10 mouse cellular contexts compared by ENCODE assay signal in genomic region chr1:136948127-136948422, GRCm38 (mm10). TPM values are rescaled to one million over a fixed set of nuclear protein-coding genes. Genes with fewer than 3 reads are reported as not detected.
DNase-seq lines count a peak whose midpoint lies in the region; ATAC-seq and TF ChIP-seq lines count a peak whose summit lies in the region.
"Had no signal": no experiment of that assay in that cellular context is flagged by ENCODE, and none has a peak within 500 bp of the region (broad histone marks: within the 10 kb centered on the region; RNA-seq: fewer than 3 reads in every experiment).

No protein-coding gene starts in this region.

- ATAC-seq in kidney, embryonic 15.5 days (replicated peaks; ENCODE audit: low FRiP score): 0 out of 2 replicates have a peak, but pooled peaks have one; percentile 4
- no peak for ATAC-seq in embryonic facial prominence, embryonic 15.5 days (ENCODE audit: insufficient number of reproducible peaks, low FRiP score, low TSS enrichment, low read depth)
- no peak for ATAC-seq in intestine, embryonic 15.5 days
- ATAC-seq in midbrain, postnatal 0 days (ENCODE audit: low FRiP score): no peak

- H3K4me1 ChIP-seq in kidney, embryonic 15.5 days: peaks cover 49% of the 10 kb centered on the region
- peaks cover 38% of the 10 kb centered on the region for H3K4me1 ChIP-seq in embryonic facial prominence, embryonic 15.5 days
- H3K4me1 ChIP-seq in intestine, embryonic 15.5 days (replicated peaks): peaks cover 17% of the 10 kb centered on the region
- peaks cover 9% of the 10 kb centered on the region; the same call in 1 of the 2 replicates for H3K4me1 ChIP-seq in midbrain, postnatal 0 days (ENCODE audit: insufficient read depth, low read length)

- H3K4me2 ChIP-seq in kidney, embryonic 15.5 days: peak overlapping the region; percentile 84
- H3K4me2 ChIP-seq in embryonic facial prominence, embryonic 15.5 days (replicated peaks): peak overlapping the region; percentile 91
- H3K4me2 ChIP-seq in intestine, embryonic 15.5 days (replicated peaks): peak overlapping the region; percentile 85
- peak overlapping the region; percentile 85 for H3K4me2 ChIP-seq in midbrain, postnatal 0 days (ENCODE audit: low read depth, low read length, poor library complexity, severe bottlenecking)

- TF ChIP-seq CTCF in midbrain, postnatal 0 days (IDR thresholded peaks at IDR 0.05): no peak

- H3K9me3 ChIP-seq in kidney, embryonic 15.5 days (replicated peaks): no peaks in the 10 kb centered on the region; the same call in 1 of the 2 replicates
- H3K9me3 ChIP-seq in embryonic facial prominence, embryonic 15.5 days (replicated peaks): no peaks in the 10 kb centered on the region
- no peaks in the 10 kb centered on the region for H3K9me3 ChIP-seq in intestine, embryonic 15.5 days
- H3K9me3 ChIP-seq in midbrain, postnatal 0 days (ENCODE audit: low read length): 0 out of 2 replicates have a peak, but pooled peaks cover 3% of the 10 kb centered on the region

- peaks cover 97% of the 10 kb centered on the region for H3K27me3 ChIP-seq in kidney, embryonic 15.5 days
- peaks cover 92% of the 10 kb centered on the region for H3K27me3 ChIP-seq in embryonic facial prominence, embryonic 15.5 days
- H3K27me3 ChIP-seq in intestine, embryonic 15.5 days (replicated peaks): peaks cover 32% of the 10 kb centered on the region
- H3K27me3 ChIP-seq in midbrain, postnatal 0 days (ENCODE audit: insufficient read depth, low read length): peaks cover 89% of the 10 kb centered on the region

- under 1% methylated on average over 7 of the region's 7 CpGs for WGBS in kidney, embryonic 15.5 days
- 2% methylated on average over 7 of the region's 7 CpGs for WGBS in embryonic facial prominence, embryonic 15.5 days
- 1% methylated on average over 7 of the region's 7 CpGs for WGBS in intestine, embryonic 15.5 days
- 2% methylated on average over 7 of the region's 7 CpGs for WGBS in midbrain, postnatal 0 days

- no peak for DNase-seq in kidney, postnatal 14 days
- no peak for DNase-seq in midbrain, postnatal 0 days (ENCODE audit: low spot score)
- no peak for DNase-seq in spleen, postnatal 10 days (ENCODE audit: low spot score in 2 of 2)
- no peak for DNase-seq in spleen, postnatal 36 days (ENCODE audit: low spot score in 2 of 2)
- DNase-seq in frontal cortex, postnatal 14 days (ENCODE audit: low spot score in 2 of 2): no peak
- DNase-seq: kidney, adult 9 months had no signal

- no peak overlapping the region; the same call in 1 of the 2 replicates for H3K9ac ChIP-seq in kidney, embryonic 15.5 days
- no peak overlapping the region for H3K9ac ChIP-seq in embryonic facial prominence, embryonic 15.5 days
- H3K9ac ChIP-seq in intestine, embryonic 15.5 days: peak overlapping the region; percentile 72
- no peak overlapping the region for H3K9ac ChIP-seq in midbrain, postnatal 0 days (replicated peaks; ENCODE audit: low read length, poor library complexity, severe bottlenecking)

- no peaks in the 10 kb centered on the region for H3K36me3 ChIP-seq in kidney, embryonic 15.5 days
- H3K36me3 ChIP-seq in embryonic facial prominence, embryonic 15.5 days: no peaks in the 10 kb centered on the region
- H3K36me3 ChIP-seq in intestine, embryonic 15.5 days: no peaks in the 10 kb centered on the region
- no peaks in the 10 kb centered on the region for H3K36me3 ChIP-seq in midbrain, postnatal 0 days (ENCODE audit: insufficient read depth, low read length)

- peak overlapping the region; percentile 46 for H3K4me3 ChIP-seq in kidney, embryonic 15.5 days (replicated peaks)
- peak overlapping the region; percentile 48 for H3K4me3 ChIP-seq in embryonic facial prominence, embryonic 15.5 days (replicated peaks)
- H3K4me3 ChIP-seq in intestine, embryonic 15.5 days (replicated peaks): peak overlapping the region; percentile 59
- peak overlapping the region; percentile 41 for H3K4me3 ChIP-seq in midbrain, postnatal 0 days (ENCODE audit: low read depth, low read length)

- H3K27ac ChIP-seq in kidney, embryonic 15.5 days: no peak overlapping the region
- no peak overlapping the region for H3K27ac ChIP-seq in embryonic facial prominence, embryonic 15.5 days (replicated peaks)
- peak overlapping the region; percentile 77 for H3K27ac ChIP-seq in intestine, embryonic 15.5 days
- H3K27ac ChIP-seq in midbrain, postnatal 0 days (ENCODE audit: low read depth, low read length): no peak overlapping the region

RNA-seq across cellular contexts. Expression of gene Nr5a2, which starts 12.2 kb away (rescaled TPM):
- 0.75 and 0.86 TPM in 2 replicates for polyA plus RNA-seq in kidney, embryonic 15.5 days (2015; fragmentation: Nextera tagmentation; extraction: Ambion mirVana)
- polyA plus RNA-seq in embryonic facial prominence, embryonic 15.5 days (2015; fragmentation: Nextera tagmentation; extraction: Ambion mirVana): 0.63 and 1.1 TPM in 2 replicates
- 10.4 and 10.5 TPM in 2 replicates for polyA plus RNA-seq in intestine, embryonic 15.5 days (2015; fragmentation: Nextera tagmentation; extraction: Ambion mirVana)
- total RNA-seq in midbrain, postnatal 0 days (2014; rRNA removed): 2.1 and 2.6 TPM in 2 replicates
- polyA plus RNA-seq in midbrain, postnatal 0 days (2015; fragmentation: Nextera tagmentation; extraction: Ambion mirVana): 0.43 and 0.90 TPM in 2 replicates
- total RNA-seq: neutrophil, adult 5-6 weeks had no signal
